Mouse (Mus musculus) midbrain, embryonic 12.5 days (tissue): ENCODE measurements at regions not wholly inside any gene's neighbourhood (a gene's known extent, or its start where the extent isn't known, plus 50 kb on each side); places are given as distances from the start of the nearest gene placed in this dataset.
"Not testable (repeated sequence)": the region's sequence is repeated elsewhere in the genome, so short reads cannot be mapped to it uniquely, and the experiment has no call there.

ENCODE experiments used
- ATAC-seq: fragments of 200-750 bp; cut with Nextera tagmentation; 2 replicates; pipeline ENCODE4 v1.8.0; 2017; ENCODE audit warnings: low read depth, moderate TSS enrichment, moderate library complexity; ENCODE audit not compliant: low FRiP score
- H3K27ac ChIP-seq: fragments of 300-500 bp; sonication (generic); replicated peaks from 2 replicates; pipeline ENCODE4 v1.5.1; 2016; ENCODE audit warnings: mild to moderate bottlenecking
- H3K27me3 ChIP-seq: fragments of 300-500 bp; sonication (generic); 2 replicates; pipeline ENCODE4 v1.6.1; 2016; ENCODE audit warnings: mild to moderate bottlenecking
- H3K36me3 ChIP-seq: fragments of 300-500 bp; sonication (generic); 2 replicates; pipeline ENCODE4 v1.6.1; 2016
- H3K4me1 ChIP-seq: fragments of 300-500 bp; sonication (generic); 2 replicates; pipeline ENCODE4 v1.6.1; 2016
- H3K4me2 ChIP-seq: fragments of 300-500 bp; sonication (generic); replicated peaks from 2 replicates; pipeline ENCODE4 v1.6.1; 2016; ENCODE audit warnings: mild to moderate bottlenecking, moderate library complexity
- H3K4me3 ChIP-seq: fragments of 300-500 bp; sonication (generic); 2 replicates; pipeline ENCODE4 v1.5.1; 2016; ENCODE audit warnings: mild to moderate bottlenecking
- H3K9ac ChIP-seq: fragments of 300-500 bp; sonication (generic); replicated peaks from 2 replicates; pipeline ENCODE4 v1.6.1; 2016; ENCODE audit warnings: mild to moderate bottlenecking, moderate library complexity
- H3K9me3 ChIP-seq: fragments of 300-500 bp; sonication (generic); 2 replicates; pipeline ENCODE4 v1.6.1; 2016; ENCODE audit warnings: mild to moderate bottlenecking
- WGBS: fragments of 180-500 bp; shearing (Covaris S2); methylation state at CpG from one replicate; pipeline ENCODE4 v1.1.7; 2016; 5-methylcytosine and 5-hydroxymethylcytosine counted together

DNA sequence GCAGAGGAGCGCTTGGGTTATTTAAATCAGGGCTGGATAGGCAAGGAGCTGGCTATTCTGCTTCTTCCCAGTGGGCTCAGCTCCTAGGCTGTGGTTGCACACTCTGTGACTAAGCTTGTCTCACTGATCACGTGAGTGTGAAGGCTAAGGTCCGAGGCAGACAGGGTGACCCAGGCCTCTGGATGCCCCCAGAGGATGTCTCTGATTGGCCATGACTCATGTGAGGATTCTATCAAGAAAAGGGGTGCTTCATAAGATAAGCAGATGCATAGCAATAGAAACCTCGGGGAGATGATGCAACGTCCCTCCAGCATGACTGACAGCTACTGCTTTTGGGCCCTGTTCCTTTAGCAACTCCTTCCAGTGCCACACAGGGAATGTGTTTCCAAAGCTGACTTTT, 440.2 kb downstream of the Tcerg1l start:
- WGBS: 61% methylated on average over 5 of the region's 5 CpGs
- Histone ChIP-seq H3K36me3 (no peaks in the 10 kb centered on the region), H3K9ac (no peak overlapping the region), H3K9me3 (no peaks in the 10 kb centered on the region), H3K4me3 (no peak overlapping the region), H3K4me2 (no peak overlapping the region), H3K4me1 (no peaks in the 10 kb centered on the region), H3K27me3 (no peaks in the 10 kb centered on the region), H3K27ac (no peak overlapping the region)
- no peak for ATAC-seq

DNA sequence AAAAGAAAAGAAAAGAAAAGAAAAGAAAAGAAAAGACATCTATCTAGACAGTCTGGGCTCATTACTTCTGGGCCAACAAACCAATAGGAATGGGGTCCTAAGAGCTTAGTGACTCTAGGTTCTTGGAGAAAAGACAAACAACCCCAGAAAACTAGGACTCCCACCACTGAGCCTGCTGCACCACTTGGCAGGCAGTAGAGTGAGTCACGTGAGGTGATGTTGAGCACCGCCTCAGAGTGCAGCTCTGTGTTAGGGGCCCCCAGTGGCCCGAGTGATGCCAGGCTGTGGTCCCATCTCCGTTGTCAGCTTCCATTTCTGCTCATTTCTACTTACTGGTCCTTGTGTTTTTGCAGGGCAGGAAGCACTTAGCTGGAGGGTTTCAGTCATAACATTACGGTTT, 439.7 kb downstream of the Tcerg1l start:
- H3K27ac ChIP-seq: no peak overlapping the region
- H3K9me3 ChIP-seq: no peaks in the 10 kb centered on the region
- no peak overlapping the region for H3K4me3 ChIP-seq
- no peaks in the 10 kb centered on the region for H3K4me1 ChIP-seq
- H3K36me3 ChIP-seq: no peaks in the 10 kb centered on the region
- H3K4me2 ChIP-seq: no peak overlapping the region
- ATAC-seq: no peak
- H3K9ac ChIP-seq: no peak overlapping the region
- 78% methylated on average over 5 of the region's 5 CpGs for WGBS
- H3K27me3 ChIP-seq: no peaks in the 10 kb centered on the region

DNA sequence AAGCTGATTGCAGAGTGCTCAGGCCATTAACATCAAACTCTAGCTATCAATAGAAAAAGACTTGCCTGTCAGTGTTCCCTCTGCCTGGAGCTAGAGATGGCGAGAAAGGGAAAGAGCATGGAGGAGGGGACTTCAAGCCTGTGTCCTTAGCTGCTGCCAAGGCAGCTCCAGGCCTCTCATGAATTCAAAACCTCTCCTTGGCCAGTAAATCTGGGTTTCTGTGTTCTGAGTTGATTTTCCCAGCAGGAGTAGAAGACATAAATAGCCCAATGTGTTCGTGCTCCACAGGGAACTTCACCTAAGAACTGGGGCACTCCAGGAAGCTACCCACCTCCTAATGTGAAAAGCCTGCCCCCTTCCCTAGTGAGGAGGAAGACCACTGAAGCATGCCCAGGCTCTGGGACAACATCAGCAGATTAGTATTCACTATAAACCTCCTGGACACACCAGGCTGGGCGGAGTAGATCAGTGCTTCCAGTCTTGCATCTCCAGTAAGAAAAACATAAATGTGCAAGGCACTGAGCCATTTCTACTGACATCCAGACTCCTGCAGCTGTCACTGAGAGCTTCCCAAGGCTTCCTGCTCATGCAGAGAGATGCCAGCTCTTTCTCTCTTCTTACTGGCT, 433.9 kb downstream of the Tcerg1l start:
- no peak overlapping the region for H3K4me3 ChIP-seq
- no peaks in the 10 kb centered on the region for H3K4me1 ChIP-seq
- no peaks in the 10 kb centered on the region for H3K36me3 ChIP-seq
- H3K9ac ChIP-seq: no peak overlapping the region
- no peaks in the 10 kb centered on the region; the same call in 1 of the 2 replicates for H3K27me3 ChIP-seq
- 34% methylated on average over 3 of the region's 3 CpGs for WGBS
- no peaks in the 10 kb centered on the region for H3K9me3 ChIP-seq
- no peak overlapping the region for H3K4me2 ChIP-seq
- no peak for ATAC-seq
- H3K27ac ChIP-seq: no peak overlapping the region

DNA sequence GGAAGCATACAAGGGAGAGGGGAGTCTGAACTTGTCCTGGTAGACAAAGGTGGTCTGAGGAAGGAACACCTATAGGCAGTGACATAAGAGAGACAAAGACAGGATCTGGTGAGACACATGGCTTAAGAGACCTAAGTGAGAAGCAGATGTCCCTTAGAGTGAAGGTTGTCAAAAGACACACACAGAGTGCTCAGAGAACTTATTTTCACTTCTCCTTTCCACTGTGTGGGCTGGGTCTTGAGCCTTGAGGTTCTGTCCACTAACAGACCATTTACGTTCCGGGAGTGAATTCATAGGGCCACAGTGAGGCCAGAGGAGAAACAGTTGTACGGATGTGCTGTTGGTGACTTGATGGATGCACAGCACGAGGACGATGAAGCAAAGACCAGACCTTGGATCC, 422.8 kb downstream of the Tcerg1l start:
- ATAC-seq: no peak
- no peaks in the 10 kb centered on the region for H3K27me3 ChIP-seq
- H3K4me3 ChIP-seq: no peak overlapping the region
- H3K4me1 ChIP-seq: no peaks in the 10 kb centered on the region
- H3K36me3 ChIP-seq: no peaks in the 10 kb centered on the region
- no peaks in the 10 kb centered on the region for H3K9me3 ChIP-seq
- no peak overlapping the region for H3K9ac ChIP-seq
- no peak overlapping the region for H3K4me2 ChIP-seq
- 98% methylated on average over 5 of the region's 5 CpGs for WGBS
- H3K27ac ChIP-seq: no peak overlapping the region

DNA sequence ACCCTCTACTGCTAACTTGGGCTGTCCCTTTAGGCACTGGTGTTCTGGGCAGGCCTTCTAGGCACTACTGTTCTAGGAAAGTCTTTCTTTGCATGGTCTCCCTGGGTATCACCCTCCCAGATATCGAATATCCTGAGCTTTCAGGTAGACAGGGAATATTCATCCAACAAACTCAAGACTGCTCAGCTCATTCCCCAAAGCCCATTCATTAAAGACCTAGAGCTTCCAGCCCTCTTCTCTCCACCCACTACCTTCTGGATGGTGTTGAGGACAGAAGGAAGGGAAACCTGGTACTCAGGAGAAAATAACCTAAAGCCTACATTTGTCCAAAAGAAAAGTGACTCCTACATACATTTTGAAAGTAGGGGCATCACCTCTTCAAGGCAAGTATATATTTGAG, 420.0 kb downstream of the Tcerg1l start:
- Histone ChIP-seq H3K36me3 (no peaks in the 10 kb centered on the region), H3K27ac (no peak overlapping the region), H3K4me2 (no peak overlapping the region), H3K27me3 (no peaks in the 10 kb centered on the region), H3K4me3 (no peak overlapping the region), H3K9me3 (no peaks in the 10 kb centered on the region), H3K4me1 (no peaks in the 10 kb centered on the region), H3K9ac (no peak overlapping the region)
- WGBS: 78% methylated on average over 1 of the region's 1 CpGs
- ATAC-seq: no peak

DNA sequence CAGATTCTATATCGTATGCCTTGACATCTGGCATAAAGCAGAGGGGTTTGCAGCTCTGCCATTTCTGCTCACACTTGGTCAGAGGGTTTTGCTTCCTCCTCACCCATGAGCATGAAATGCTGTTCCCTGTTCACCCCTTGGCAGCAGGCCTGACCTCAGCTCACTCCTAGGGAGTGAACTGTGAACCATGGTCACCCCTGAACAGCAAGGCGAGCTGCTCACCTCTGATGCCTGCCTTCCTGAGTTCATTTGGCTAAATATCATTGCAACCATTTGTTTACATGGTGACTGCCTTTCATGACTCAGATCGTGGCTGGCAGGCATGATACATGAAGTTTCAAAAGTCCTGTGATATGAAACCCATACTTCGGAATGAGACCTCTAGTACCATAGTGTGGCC, 418.2 kb downstream of the Tcerg1l start:
- Histone ChIP-seq H3K4me3 (no peak overlapping the region), H3K9me3 (no peaks in the 10 kb centered on the region), H3K4me2 (no peak overlapping the region), H3K4me1 (no peaks in the 10 kb centered on the region), H3K27ac (no peak overlapping the region), H3K36me3 (no peaks in the 10 kb centered on the region), H3K27me3 (no peaks in the 10 kb centered on the region), H3K9ac (no peak overlapping the region)
- ATAC-seq: no peak
- 84% methylated on average over 4 of the region's 4 CpGs for WGBS

DNA sequence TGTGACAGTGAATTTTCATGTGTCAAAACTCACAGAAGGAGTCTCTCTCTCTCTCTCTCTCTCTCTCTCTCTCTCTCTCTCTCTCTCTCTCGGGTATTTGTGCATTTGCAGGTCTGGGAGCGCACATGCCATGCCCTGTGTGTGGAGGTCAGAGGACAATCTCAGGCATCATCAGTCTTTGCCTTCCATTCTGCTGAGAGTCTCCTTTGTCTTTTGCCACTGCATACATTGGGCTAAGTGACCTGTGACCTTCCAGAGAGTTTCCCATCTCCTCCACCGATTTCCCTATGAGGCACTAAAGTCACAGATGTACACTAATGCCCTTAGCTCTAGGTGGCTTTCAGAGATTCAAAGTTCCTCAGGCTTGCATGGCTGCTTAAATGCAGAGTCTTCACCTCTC, 391.7 kb downstream of the Tcerg1l start:
- 47% methylated on average over 3 of the region's 3 CpGs for WGBS
- Histone ChIP-seq H3K27me3 (no peaks in the 10 kb centered on the region), H3K36me3 (no peaks in the 10 kb centered on the region), H3K27ac (no peak overlapping the region), H3K9ac (no peak overlapping the region), H3K4me1 (peaks cover 13% of the 10 kb centered on the region; the same call in 1 of the 2 replicates), H3K4me3 (no peak overlapping the region), H3K4me2 (no peak overlapping the region), H3K9me3 (no peaks in the 10 kb centered on the region)
- ATAC-seq: no peak

DNA sequence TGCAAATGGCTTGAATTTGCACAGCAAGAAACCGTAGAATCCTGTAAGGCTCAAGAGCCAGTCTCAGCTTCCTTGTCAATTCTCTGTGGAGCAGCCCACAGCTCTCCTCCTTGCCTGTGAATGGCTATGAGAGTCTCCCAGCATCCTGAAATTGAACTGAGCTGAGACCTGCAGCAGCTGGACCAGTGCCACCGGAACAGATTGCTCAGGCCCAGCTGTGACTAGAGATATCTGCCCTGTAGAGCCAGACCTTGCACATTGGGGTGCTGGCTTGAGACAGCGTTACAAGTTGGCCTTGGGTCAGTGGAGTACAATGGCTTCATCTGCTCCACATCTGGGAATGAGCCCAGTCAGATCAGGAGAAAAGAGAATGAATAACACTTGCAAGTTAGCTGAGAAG, 390.6 kb downstream of the Tcerg1l start:
- Histone ChIP-seq H3K27ac (no peak overlapping the region), H3K9me3 (no peaks in the 10 kb centered on the region), H3K4me1 (peaks cover 16% of the 10 kb centered on the region; the same call in 1 of the 2 replicates), H3K4me3 (no peak overlapping the region), H3K4me2 (no peak overlapping the region), H3K36me3 (no peaks in the 10 kb centered on the region), H3K27me3 (no peaks in the 10 kb centered on the region), H3K9ac (no peak overlapping the region)
- no peak for ATAC-seq
- 66% methylated on average over 3 of the region's 3 CpGs for WGBS

DNA sequence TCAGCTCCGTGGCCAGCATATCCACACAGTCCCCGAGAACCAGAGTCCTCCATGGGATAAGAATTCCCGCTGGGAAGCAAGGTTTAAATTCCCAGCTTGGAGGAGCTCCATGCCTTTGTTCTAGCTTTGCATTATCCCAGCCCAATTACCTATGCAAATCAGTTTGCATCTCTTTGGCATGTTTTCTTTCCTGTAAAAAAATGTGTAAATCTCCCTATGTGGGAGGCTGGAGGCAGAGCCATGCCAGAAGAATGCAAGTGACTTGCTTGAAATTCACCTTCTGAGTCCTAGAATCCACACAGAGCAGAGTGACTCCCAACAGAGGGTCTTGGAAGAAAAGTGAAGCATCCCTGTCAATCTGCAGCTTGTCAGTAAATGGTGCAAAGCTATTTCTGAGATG, 388.9 kb downstream of the Tcerg1l start:
- H3K27ac ChIP-seq: no peak overlapping the region
- WGBS: 36% methylated on average over 3 of the region's 3 CpGs
- no peak overlapping the region for H3K9ac ChIP-seq
- no peak overlapping the region for H3K4me2 ChIP-seq
- peaks cover 16% of the 10 kb centered on the region; the same call in 1 of the 2 replicates for H3K4me1 ChIP-seq
- no peaks in the 10 kb centered on the region for H3K36me3 ChIP-seq
- H3K27me3 ChIP-seq: no peaks in the 10 kb centered on the region
- H3K4me3 ChIP-seq: no peak overlapping the region
- no peaks in the 10 kb centered on the region for H3K9me3 ChIP-seq
- ATAC-seq: no peak

DNA sequence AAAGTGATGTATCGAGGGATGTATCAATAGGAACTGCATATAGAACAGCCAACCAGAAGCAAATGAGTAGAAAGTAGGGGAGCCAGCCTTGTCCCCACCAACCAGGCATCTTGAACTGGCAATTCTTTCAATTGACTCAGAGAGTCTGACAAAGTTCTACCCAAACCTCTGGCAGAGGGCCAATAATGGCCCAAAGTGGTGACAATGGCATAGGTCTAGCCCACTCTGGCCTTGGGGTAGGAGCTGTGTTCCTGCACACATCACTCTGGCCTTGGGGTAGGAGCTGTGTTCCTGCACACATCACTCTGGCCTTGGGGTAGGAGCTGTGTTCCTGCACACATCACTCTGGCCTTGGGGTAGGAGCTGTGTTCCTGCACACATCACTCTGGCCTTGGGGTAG, 373.5 kb downstream of the Tcerg1l start:
- H3K4me2 ChIP-seq, H3K9me3 ChIP-seq, H3K4me3 ChIP-seq, H3K27me3 ChIP-seq, H3K9ac ChIP-seq, H3K36me3 ChIP-seq, H3K27ac ChIP-seq, H3K4me1 ChIP-seq, ATAC-seq: not testable (repeated sequence)
- WGBS: 87% methylated on average over 1 of the region's 1 CpGs

DNA sequence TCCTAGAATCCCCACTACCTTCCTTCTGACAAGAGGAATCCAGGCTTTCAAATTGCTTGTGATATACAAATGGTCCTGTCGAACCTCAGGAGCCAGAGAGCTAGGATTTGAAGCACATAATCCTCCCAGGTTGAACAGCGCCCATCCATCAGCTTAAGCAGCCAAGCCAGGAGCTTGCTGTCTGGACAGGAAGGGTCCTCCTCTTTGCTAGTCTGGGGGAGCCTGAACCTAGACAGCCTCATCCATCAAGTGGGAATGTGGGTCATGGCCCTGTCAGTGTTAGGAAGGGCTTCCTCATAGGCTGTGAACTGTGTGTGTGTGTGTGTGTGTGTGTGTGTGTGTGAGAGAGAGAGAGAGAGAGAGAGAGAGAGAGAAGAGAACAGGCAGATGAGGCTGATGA, 345.8 kb downstream of the Tcerg1l start:
- WGBS: 67% methylated on average over 2 of the region's 2 CpGs
- Histone ChIP-seq H3K27me3 (no peaks in the 10 kb centered on the region), H3K9me3 (no peaks in the 10 kb centered on the region), H3K4me3 (no peak overlapping the region), H3K27ac (no peak overlapping the region), H3K36me3 (no peaks in the 10 kb centered on the region), H3K4me1 (no peaks in the 10 kb centered on the region), H3K9ac (no peak overlapping the region), H3K4me2 (no peak overlapping the region)
- no peak for ATAC-seq

DNA sequence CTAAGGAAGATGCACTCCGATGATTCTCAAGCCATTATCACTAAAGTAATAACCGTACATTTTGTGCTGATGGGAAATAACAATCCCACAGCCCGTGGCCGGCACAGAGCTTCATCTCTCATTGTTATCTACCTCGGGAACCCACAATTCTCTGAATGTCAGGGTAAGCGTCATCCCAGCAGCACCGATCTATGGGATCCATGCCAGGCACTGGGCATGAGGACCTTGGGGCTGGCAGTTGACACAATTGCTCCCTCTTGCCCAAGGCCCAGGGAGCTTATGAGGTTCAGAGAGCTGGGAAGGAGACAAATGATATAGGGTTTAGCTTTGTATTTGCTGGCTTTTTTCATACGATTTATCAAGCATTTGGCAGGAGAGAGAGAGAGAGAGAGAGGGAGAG, 342.8 kb downstream of the Tcerg1l start:
- Histone ChIP-seq H3K27ac (no peak overlapping the region), H3K4me3 (no peak overlapping the region), H3K9ac (no peak overlapping the region), H3K4me2 (no peak overlapping the region), H3K36me3 (no peaks in the 10 kb centered on the region), H3K27me3 (no peaks in the 10 kb centered on the region), H3K4me1 (no peaks in the 10 kb centered on the region), H3K9me3 (no peaks in the 10 kb centered on the region)
- no peak for ATAC-seq
- 94% methylated on average over 8 of the region's 8 CpGs for WGBS

DNA sequence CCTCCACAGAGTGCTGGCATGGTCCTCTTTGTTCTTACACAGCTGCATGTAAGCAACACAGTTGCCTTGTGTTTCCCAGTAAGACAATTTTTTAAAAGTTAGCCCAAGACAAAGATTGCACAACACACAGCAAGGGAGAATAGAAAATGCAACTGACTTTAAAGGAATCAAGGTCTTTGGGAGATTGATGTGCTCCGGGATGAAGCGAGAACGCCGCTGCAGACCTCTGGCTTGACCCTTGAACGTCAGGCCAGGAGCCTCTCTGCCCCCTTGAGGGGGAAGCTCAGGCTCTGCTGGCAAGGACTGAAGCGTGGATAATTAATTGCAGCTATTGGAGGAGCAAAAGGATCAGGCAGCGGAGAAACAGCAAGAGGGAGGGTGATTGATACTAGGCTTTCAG, 336.4 kb downstream of the Tcerg1l start:
- WGBS: 29% methylated on average over 7 of the region's 7 CpGs

More for the DNA sequence above, 336.4 kb downstream of the Tcerg1l start:
- no peak for ATAC-seq
- no peak overlapping the region for H3K9ac ChIP-seq
- no peaks in the 10 kb centered on the region for H3K9me3 ChIP-seq
- no peak overlapping the region for H3K4me2 ChIP-seq
- no peak overlapping the region for H3K4me3 ChIP-seq
- no peak overlapping the region for H3K27ac ChIP-seq
- H3K27me3 ChIP-seq: no peaks in the 10 kb centered on the region
- 0 out of 2 replicates have a peak, but pooled peaks cover 4% of the 10 kb centered on the region for H3K4me1 ChIP-seq
- no peaks in the 10 kb centered on the region for H3K36me3 ChIP-seq
